Mouse (Mus musculus) brain, embryonic 14.5 days (tissue): ENCODE results near the gene Zfp661.

Experiments
- CTCF ChIP-seq: fragments of 200-500 bp; IDR thresholded peaks from 2 replicates; pipeline ENCODE4 v1.5.1; 2012; ENCODE audit warnings: inconsistent platforms, mild to moderate bottlenecking, moderate library complexity, borderline replicate concordance; ENCODE audit not compliant: insufficient read depth, insufficient read length; ENCODE audit errors: extremely low read depth
- POLR2A ChIP-seq: fragments of 200-500 bp; IDR thresholded peaks from 2 replicates; pipeline ENCODE4 v1.6.1; 2012; ENCODE audit warnings: mild to moderate bottlenecking, inconsistent platforms, borderline replicate concordance; ENCODE audit not compliant: poor library complexity, insufficient read depth, insufficient read length, severe bottlenecking; ENCODE audit errors: extremely low read depth

GRCm38 (mm10) chr2:127590204-127590603 lies 3.3 kb upstream of the Zfp661 start:
- no peak for TF ChIP-seq CTCF
- no peak for TF ChIP-seq POLR2A
